8 mouse cellular contexts compared by ENCODE assay signal in genomic region chr7:112453805-112454214, GRCm38 (mm10). TPM values are rescaled to one million over a fixed set of nuclear protein-coding genes. Genes with fewer than 3 reads are reported as not detected.
DNase-seq lines count a peak whose midpoint lies in the region; ATAC-seq and TF ChIP-seq lines count a peak whose summit lies in the region.
"Had no signal": no experiment of that assay in that cellular context is flagged by ENCODE, and none has a peak within 500 bp of the region (broad histone marks: within the 10 kb centered on the region; RNA-seq: fewer than 3 reads in every experiment).

No protein-coding gene starts in this region.

- H3K4me1 ChIP-seq in embryonic fibroblast, embryonic 13.5 days (ENCODE audit: control insufficient read depth, insufficient read depth, low read length): peaks cover 25% of the 10 kb centered on the region

- H3K27ac ChIP-seq in embryonic fibroblast, embryonic 13.5 days (ENCODE audit: insufficient read depth, low read length): peak overlapping the region; percentile 97
- H3K27ac ChIP-seq: neural tube, embryonic 12.5 days had no signal

- H3K79me2 ChIP-seq in myocyte (ENCODE audit: control insufficient read depth, insufficient read depth): peaks cover 65% of the 10 kb centered on the region

- intact Hi-C loops in left cerebral cortex, postnatal 4 days (cut with DNase I): no loop called here

- H3K36me3 ChIP-seq in myocyte (ENCODE audit: control insufficient read depth, insufficient read depth): no peaks in the 10 kb centered on the region
- H3K36me3 ChIP-seq: neural tube, embryonic 12.5 days had no signal

- TF ChIP-seq CTCF in embryonic fibroblast, embryonic 13.5 days (IDR thresholded peaks at IDR 0.05; ENCODE audit: borderline replicate concordance, insufficient read depth, low read length): no peak

- peak; percentile 26 for DNase-seq in left cerebral cortex, postnatal 4 days
- DNase-seq in left cerebral cortex, adult 11 months (ENCODE audit: low spot score): no peak
- DNase-seq in adrenal gland, adult 8-10 months: peak; percentile 80
- DNase-seq in adipocyte (ENCODE audit: low spot score): no peak

- H3K4me2 ChIP-seq in myocyte (ENCODE audit: low read depth): peak overlapping the region; percentile 45
- H3K4me2 ChIP-seq: neural tube, embryonic 12.5 days had no signal

- H3ac ChIP-seq in myocyte (ENCODE audit: control insufficient read depth, insufficient read length): no peak overlapping the region

- H3K27me3 ChIP-seq in myocyte (ENCODE audit: control insufficient read depth, insufficient read depth, insufficient read length): no peaks in the 10 kb centered on the region
- H3K27me3 ChIP-seq: neural tube, embryonic 12.5 days had no signal

- no peak overlapping the region for H3K4me3 ChIP-seq in embryonic fibroblast, embryonic 13.5 days (ENCODE audit: insufficient read depth, low read length)
- H3K4me3 ChIP-seq in myocyte: no peak overlapping the region
- H3K4me3 ChIP-seq: neural tube, embryonic 12.5 days had no signal

- ATAC-seq in megakaryocyte, adult 5-6 weeks (ENCODE audit: poor library complexity, severe bottlenecking): no peak

- TF ChIP-seq POLR2A in embryonic fibroblast, embryonic 13.5 days (IDR thresholded peaks at IDR 0.05; ENCODE audit: low read depth, low read length): peak; percentile 11; the same call in 1 of the 2 replicates
- no peak for TF ChIP-seq POLR2A in myocyte (IDR thresholded peaks at IDR 0.05; ENCODE audit: insufficient read length, low read depth)

TF ChIP-seq in myocyte, 11 proteins besides CTCF, POLR2A, EP300 and RAD21:
- TF ChIP-seq E2F4 (IDR thresholded peaks at IDR 0.05; ENCODE audit: insufficient read depth): no peak
- TF ChIP-seq SRF (IDR thresholded peaks at IDR 0.05; ENCODE audit: control insufficient read depth, insufficient read length, low read depth): peak; percentile 82
- TF ChIP-seq MYOG (IDR thresholded peaks at IDR 0.05; ENCODE audit: control insufficient read depth in 1 of 3, insufficient read depth in 1 of 3, insufficient read length in 2 of 3, low read depth in 2 of 3): peak in 1 of 3 experiments; percentile 31

RNA-seq across cellular contexts. Expression of gene Parva, which starts 26.5 kb away (rescaled TPM):
- total RNA-seq in left cerebral cortex, postnatal 4 days (2021): 10 to 100 TPM; 25.6 to 26.8 TPM
- 100 to 1,000 TPM in 2 of 4 experiments, 10 to 100 TPM in 2; 84.9 to 116 (median 99.1) TPM for total RNA-seq in adrenal gland, adult 8-10 months (2022)
- polyA plus RNA-seq in embryonic fibroblast, embryonic 13.5 days (2011; ENCODE audit: insufficient read length, low read depth, missing spikeins): 230 and 242 TPM in 2 replicates
- polyA plus RNA-seq in myocyte (2012; fragmentation: generic; extraction: Trizol): 78.3 TPM
- not detected in 2 replicates for total RNA-seq in megakaryocyte, adult 5-6 weeks (2015)
- total RNA-seq in megakaryocyte, adult 5-6 weeks (2017): not detected in 2 replicates

Comparison
In these comparisons a context has a peak if more than half of its experiments do, and no peak if none do; other contexts are left out.
1. DNase-seq: peak in left cerebral cortex, postnatal 4 days (single experiment) and adrenal gland, adult 8-10 months (single experiment); none in left cerebral cortex, adult 11 months (single experiment) and adipocyte (single experiment).
2. RNA of gene Parva, which starts 26.5 kb away (total RNA-seq): 84.9 to 116 TPM in adrenal gland, adult 8-10 months and 25.6 to 26.8 TPM in left cerebral cortex, postnatal 4 days; not detected in megakaryocyte, adult 5-6 weeks; every median in the first group is over 10 times any median in the second.